Comparison of ENCODE assay signal across 13 mouse cellular contexts in genomic region chr3:115933293-115934186, GRCm38 (mm10). TPM values are rescaled to one million over a fixed set of nuclear protein-coding genes. Genes with fewer than 3 reads are reported as not detected.
DNase-seq lines count a peak whose midpoint lies in the region; ATAC-seq lines count a peak whose summit lies in the region.
"Had no signal": no experiment of that assay in that cellular context is flagged by ENCODE, and none has a peak within 500 bp of the region (broad histone marks: within the 10 kb centered on the region; RNA-seq: fewer than 3 reads in every experiment).

No protein-coding gene starts in this region.

- no peak overlapping the region for H3K27ac ChIP-seq in kidney, embryonic 15.5 days
- no peak overlapping the region for H3K27ac ChIP-seq in kidney, embryonic 14.5 days (ENCODE audit: low read depth, low read length)
- H3K27ac ChIP-seq: heart, embryonic 15.5 days; midbrain, embryonic 10.5 days; neural tube, embryonic 15.5 days had no signal

- H3K27me3 ChIP-seq in splenic B cell, adult 2 months (ENCODE audit: control insufficient read depth, insufficient read depth, low read length, poor library complexity, severe bottlenecking) = no peaks in the 10 kb centered on the region
- H3K27me3 ChIP-seq in kidney, embryonic 15.5 days = no peaks in the 10 kb centered on the region
- H3K27me3 ChIP-seq in kidney, embryonic 14.5 days (ENCODE audit: control insufficient read depth, insufficient read depth, low read length) = no peaks in the 10 kb centered on the region
- H3K27me3 ChIP-seq: heart, embryonic 15.5 days; neural tube, embryonic 15.5 days had no signal

- no peak overlapping the region for H3K9ac ChIP-seq in kidney, embryonic 15.5 days
- no peak overlapping the region for H3K9ac ChIP-seq in kidney, embryonic 14.5 days (ENCODE audit: low read depth, low read length)
- H3K9ac ChIP-seq: heart, embryonic 15.5 days; liver, postnatal 0 days; neural tube, embryonic 15.5 days had no signal

- ATAC-seq in frontal cortex, adult (ENCODE audit: low TSS enrichment) = peak; percentile 94
- ATAC-seq in kidney, embryonic 15.5 days (replicated peaks; ENCODE audit: low FRiP score) = no peak
- no peak for ATAC-seq in kidney, embryonic 14.5 days (ENCODE audit: low FRiP score, low TSS enrichment)
- ATAC-seq: liver, postnatal 0 days had no signal

- no peak overlapping the region for H3K4me2 ChIP-seq in kidney, embryonic 15.5 days
- no peak overlapping the region for H3K4me2 ChIP-seq in kidney, embryonic 14.5 days (replicated peaks; ENCODE audit: low read depth, low read length)
- H3K4me2 ChIP-seq: heart, embryonic 15.5 days; neural tube, embryonic 15.5 days had no signal

- 87% methylated on average over 18 of the region's 18 CpGs for WGBS in kidney, embryonic 15.5 days
- WGBS in kidney, embryonic 14.5 days = 87% methylated on average over 18 of the region's 18 CpGs

- no peak for DNase-seq in frontal cortex, postnatal 10 days (ENCODE audit: low spot score in 2 of 2)
- peak; percentile 35 for DNase-seq in R1 (ENCODE audit: low read depth, low spot score)
- peak; percentile 54 to 74 for DNase-seq in left cerebral cortex, adult 18-20 months (ENCODE audit: low spot score in 2 of 2)
- peak; percentile 10 for DNase-seq in splenic B cell, adult 2 months (ENCODE audit: low read depth, low spot score)
- no peak for DNase-seq in cerebellum, postnatal 10 days
- DNase-seq: cerebellum, postnatal 14 days; liver, postnatal 0 days had no signal

- H3K4me3 ChIP-seq in kidney, embryonic 15.5 days (replicated peaks) = no peak overlapping the region
- H3K4me3 ChIP-seq in kidney, embryonic 14.5 days (ENCODE audit: low read length) = no peak overlapping the region
- H3K4me3 ChIP-seq: heart, embryonic 15.5 days; midbrain, embryonic 10.5 days; neural tube, embryonic 15.5 days had no signal

- H3K36me3 ChIP-seq in splenic B cell, adult 2 months (ENCODE audit: control insufficient read depth, insufficient read depth, low read length, poor library complexity, severe bottlenecking) = peaks cover 3% of the 10 kb centered on the region
- peaks cover 16% of the 10 kb centered on the region; the same call in 1 of the 2 replicates for H3K36me3 ChIP-seq in kidney, embryonic 15.5 days
- peaks cover 3% of the 10 kb centered on the region; the same call in 1 of the 2 replicates for H3K36me3 ChIP-seq in kidney, embryonic 14.5 days (ENCODE audit: control insufficient read depth, insufficient read depth, low read length)

- no peaks in the 10 kb centered on the region for H3K9me3 ChIP-seq in kidney, embryonic 15.5 days (replicated peaks)
- peaks cover 4% of the 10 kb centered on the region; the same call in 1 of the 2 replicates for H3K9me3 ChIP-seq in kidney, embryonic 14.5 days (ENCODE audit: control insufficient read depth, low read length)
- H3K9me3 ChIP-seq: heart, embryonic 15.5 days; midbrain, embryonic 10.5 days; neural tube, embryonic 15.5 days had no signal

- H3K4me1 ChIP-seq in kidney, embryonic 15.5 days = no peaks in the 10 kb centered on the region
- no peaks in the 10 kb centered on the region for H3K4me1 ChIP-seq in kidney, embryonic 14.5 days (ENCODE audit: control insufficient read depth, insufficient read depth, low read length)
- H3K4me1 ChIP-seq: heart, embryonic 15.5 days; midbrain, embryonic 10.5 days; neural tube, embryonic 15.5 days had no signal

RNA-seq across cellular contexts. Expression of gene Dph5, which starts 45.9 kb away (rescaled TPM):
- 10 to 100 TPM; 12.1 to 12.4 TPM for total RNA-seq in left cerebral cortex, adult 18-20 months (2021)
- polyA plus RNA-seq in kidney, embryonic 15.5 days (2015; fragmentation: Nextera tagmentation; extraction: Ambion mirVana) = 27.4 and 28.4 TPM in 2 replicates
- polyA plus RNA-seq in kidney, embryonic 14.5 days (2014; fragmentation: Nextera tagmentation; extraction: Ambion mirVana) = 27.7 and 33.7 TPM in 2 replicates

Comparison
In these comparisons a context has a peak if more than half of its experiments do, and no peak if none do; other contexts are left out.
1. DNase-seq: peak in R1 (single experiment), left cerebral cortex, adult 18-20 months (2 of 2) and splenic B cell, adult 2 months (single experiment); none in frontal cortex, postnatal 10 days (0 of 2) and cerebellum, postnatal 10 days (0 of 2).